ENCODE assay signal across 9 mouse cellular contexts in the genomic region with DNA sequence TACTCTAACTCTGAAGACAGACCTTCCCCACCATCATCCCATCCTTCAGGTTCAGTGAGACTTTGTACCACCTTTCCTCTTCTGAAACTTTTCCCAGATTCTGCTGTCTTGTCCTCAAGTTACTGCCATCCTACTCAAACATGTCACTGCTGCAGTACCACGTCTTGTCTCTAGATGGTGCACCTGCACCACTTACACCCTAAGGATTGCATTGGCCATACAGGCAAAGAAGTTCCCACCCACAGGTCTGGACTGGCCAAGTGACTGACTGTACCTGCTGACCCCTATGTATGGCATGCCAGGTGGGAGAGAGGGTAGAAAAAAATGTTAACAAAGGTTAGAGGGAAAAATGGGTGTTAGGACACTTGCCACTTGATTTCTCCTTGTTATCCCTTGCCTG. TPM values are rescaled to one million over a fixed set of nuclear protein-coding genes. Genes with fewer than 3 reads are reported as not detected.
A peak's percentile ranks its signal among the peaks of the same experiment; 100 is the strongest.
DNase-seq lines count a peak whose midpoint lies in the region; ATAC-seq and TF ChIP-seq lines count a peak whose summit lies in the region.
"Had no signal": no experiment of that assay in that cellular context is flagged by ENCODE, and none has a peak within 500 bp of the region (broad histone marks: within the 10 kb centered on the region; RNA-seq: fewer than 3 reads in every experiment).

No protein-coding gene starts in this region.

- H3K9me3 ChIP-seq in liver, embryonic 14.5 days (ENCODE audit: control insufficient read depth, low read length) = no peaks in the 10 kb centered on the region
- no peaks in the 10 kb centered on the region for H3K9me3 ChIP-seq in neural tube, embryonic 13.5 days
- H3K9me3 ChIP-seq in stomach, postnatal 0 days (ENCODE audit: control insufficient read depth, low read length) = no peaks in the 10 kb centered on the region

- H3K9ac ChIP-seq in liver, embryonic 14.5 days (replicated peaks) = no peak overlapping the region
- no peak overlapping the region for H3K9ac ChIP-seq in neural tube, embryonic 13.5 days
- H3K9ac ChIP-seq in stomach, postnatal 0 days (ENCODE audit: low read length) = no peak overlapping the region

- no peak overlapping the region for H3K4me2 ChIP-seq in liver, embryonic 14.5 days (ENCODE audit: low read depth)
- H3K4me2 ChIP-seq in neural tube, embryonic 13.5 days = no peak overlapping the region
- H3K4me2 ChIP-seq in stomach, postnatal 0 days (replicated peaks; ENCODE audit: low read depth) = no peak overlapping the region

- WGBS in liver, embryonic 14.5 days (ENCODE audit: insufficient replicate concordance) = 0% methylated on average over 1 of the region's 1 CpGs
- WGBS in neural tube, embryonic 13.5 days = 0% methylated on average over 1 of the region's 1 CpGs
- WGBS in stomach, postnatal 0 days = 3% methylated on average over 1 of the region's 1 CpGs

- DNase-seq in brain, embryonic 14.5 days (ENCODE audit: low read depth) = peak; percentile 87
- peak; percentile 74 for DNase-seq in fibroblast of lung, adult 2 months (ENCODE audit: low read depth)
- peak; percentile 85 to 90 for DNase-seq in heart, postnatal 10 days
- peak; percentile 84 to 90 for DNase-seq in kidney, postnatal 36 days
- peak; percentile 49 to 63 (median 55) for DNase-seq in liver, embryonic 14.5 days (ENCODE audit: low read depth in 3 of 3, low spot score in 3 of 3)
- DNase-seq in stomach, postnatal 0 days (ENCODE audit: low spot score) = peak; percentile 84

- peaks cover 0 to 7% of the 10 kb centered on the region in 2 experiments; a peak in 1 of 4 replicates for H3K4me1 ChIP-seq in liver, embryonic 14.5 days (replicated peaks; ENCODE audit: control insufficient read depth in 2 of 2, insufficient read depth in 2 of 2, low read length in 1 of 2)
- no peaks in the 10 kb centered on the region for H3K4me1 ChIP-seq in neural tube, embryonic 13.5 days (replicated peaks)
- H3K4me1 ChIP-seq in stomach, postnatal 0 days (replicated peaks; ENCODE audit: control insufficient read depth, insufficient read depth) = no peaks in the 10 kb centered on the region

- TF ChIP-seq EP300 in liver, embryonic 14.5 days (IDR thresholded peaks at IDR 0.05; ENCODE audit: low read depth) = no peak
- TF ChIP-seq EP300 in stomach, postnatal 0 days (optimal IDR thresholded peaks at IDR 0.05) = no peak

- TF ChIP-seq CTCF in brain, embryonic 14.5 days (IDR thresholded peaks at IDR 0.05; ENCODE audit: borderline replicate concordance, extremely low read depth, insufficient read depth, insufficient read length) = peak; percentile 91
- TF ChIP-seq CTCF in liver, embryonic 14.5 days (IDR thresholded peaks at IDR 0.05; ENCODE audit: low read depth) = peak; percentile 96
- TF ChIP-seq CTCF in stomach, postnatal 0 days (IDR thresholded peaks at IDR 0.05; ENCODE audit: low read depth) = peak; percentile 99

- intact Hi-C loops in heart, postnatal 10 days (cut with DNase I) = loop anchor here (2.0 kb wide), 1 partner anchor 143 kb away; no protein-coding TSS in a partner anchor

- ATAC-seq in CD4-positive, CD25-positive, alpha-beta regulatory T cell, adult 4 months = peak; percentile 66
- peak; percentile 27; the same call in 1 of the 2 replicates for ATAC-seq in liver, embryonic 14.5 days (ENCODE audit: insufficient read depth)
- ATAC-seq in neural tube, embryonic 13.5 days (ENCODE audit: low read depth) = peak; percentile 68; the same call in 1 of the 2 replicates
- ATAC-seq in stomach, postnatal 0 days (ENCODE audit: low FRiP score, low TSS enrichment) = peak; percentile 70; the same call in 1 of the 2 replicates

- no peak overlapping the region for H3K4me3 ChIP-seq in liver, embryonic 14.5 days (ENCODE audit: insufficient read depth in 1 of 2, low read depth in 2 of 2, low read length in 2 of 2)
- H3K4me3 ChIP-seq in neural tube, embryonic 13.5 days = no peak overlapping the region
- no peak overlapping the region for H3K4me3 ChIP-seq in stomach, postnatal 0 days (ENCODE audit: low read depth, low read length)
- H3K4me3 ChIP-seq: erythroblast, embryonic 14.5 days had no signal

- TF ChIP-seq POLR2A in brain, embryonic 14.5 days (IDR thresholded peaks at IDR 0.05; ENCODE audit: borderline replicate concordance, extremely low read depth, insufficient read depth, insufficient read length, poor library complexity, severe bottlenecking) = no peak

- no peaks in the 10 kb centered on the region for H3K27me3 ChIP-seq in liver, embryonic 14.5 days (ENCODE audit: control insufficient read depth, insufficient read depth, low read length)
- H3K27me3 ChIP-seq in neural tube, embryonic 13.5 days = no peaks in the 10 kb centered on the region
- H3K27me3 ChIP-seq in stomach, postnatal 0 days (ENCODE audit: control insufficient read depth, insufficient read depth, low read length) = no peaks in the 10 kb centered on the region

- H3K36me3 ChIP-seq in liver, embryonic 14.5 days (replicated peaks; ENCODE audit: control insufficient read depth, insufficient read depth, low read depth) = no peaks in the 10 kb centered on the region
- peaks cover 62% of the 10 kb centered on the region for H3K36me3 ChIP-seq in neural tube, embryonic 13.5 days
- peaks cover 27% of the 10 kb centered on the region for H3K36me3 ChIP-seq in stomach, postnatal 0 days (ENCODE audit: control insufficient read depth, insufficient read depth, low read length)

- no peak overlapping the region for H3K27ac ChIP-seq in liver, embryonic 14.5 days
- H3K27ac ChIP-seq in neural tube, embryonic 13.5 days (replicated peaks) = no peak overlapping the region
- H3K27ac ChIP-seq in stomach, postnatal 0 days (replicated peaks) = no peak overlapping the region

RNA-seq across cellular contexts. Expression of a gene that starts 10.2 kb away (rescaled TPM):
- polyA plus RNA-seq in CD4-positive, CD25-positive, alpha-beta regulatory T cell, adult 4 months (2017; shearing (Covaris generic)) = 10 to 100 TPM; 40.7 to 62.0 TPM
- 50.2 and 53.1 TPM in 2 replicates for polyA plus RNA-seq in brain, embryonic 14.5 days (2012; rRNA removed)
- 10 to 100 TPM; 35.4 to 37.4 TPM for total RNA-seq in heart, postnatal 10 days (2021)
- 9.4 and 11.3 TPM in 2 replicates for polyA plus RNA-seq in liver, embryonic 14.5 days (2012; rRNA removed)
- 11.5 and 12.1 TPM in 2 replicates for polyA plus RNA-seq in liver, embryonic 14.5 days (2014; fragmentation: Nextera tagmentation; extraction: Ambion mirVana)
- 52.6 and 57.4 TPM in 2 replicates for polyA plus RNA-seq in neural tube, embryonic 13.5 days (2015; fragmentation: Nextera tagmentation; extraction: Ambion mirVana)
- polyA plus RNA-seq in stomach, postnatal 0 days (2015; fragmentation: Nextera tagmentation; extraction: Ambion mirVana) = 79.7 and 87.8 TPM in 2 replicates

RNA-seq across cellular contexts. Expression of a gene that starts 19.6 kb away (rescaled TPM):
- not detected for polyA plus RNA-seq in CD4-positive, CD25-positive, alpha-beta regulatory T cell, adult 4 months (2017; shearing (Covaris generic))
- polyA plus RNA-seq in brain, embryonic 14.5 days (2012; rRNA removed) = 11.8 and 13.3 TPM in 2 replicates
- total RNA-seq in heart, postnatal 10 days (2021) = not detected
- 0.02 TPM in 1 of 2 replicates, not detected in the other for polyA plus RNA-seq in liver, embryonic 14.5 days (2012; rRNA removed)
- polyA plus RNA-seq in liver, embryonic 14.5 days (2014; fragmentation: Nextera tagmentation; extraction: Ambion mirVana) = not detected in 2 replicates
- polyA plus RNA-seq in neural tube, embryonic 13.5 days (2015; fragmentation: Nextera tagmentation; extraction: Ambion mirVana) = 3.5 and 4.2 TPM in 2 replicates
- 0.11 TPM in 1 of 2 replicates, not detected in the other for polyA plus RNA-seq in stomach, postnatal 0 days (2015; fragmentation: Nextera tagmentation; extraction: Ambion mirVana)
- polyA plus RNA-seq: erythroblast, embryonic 14.5 days had no signal

RNA-seq across cellular contexts. Expression of a gene that starts 49.1 kb away (rescaled TPM):
- not detected for polyA plus RNA-seq in CD4-positive, CD25-positive, alpha-beta regulatory T cell, adult 4 months (2017; shearing (Covaris generic))
- polyA plus RNA-seq in brain, embryonic 14.5 days (2012; rRNA removed) = not detected in 2 replicates
- total RNA-seq in heart, postnatal 10 days (2021) = not detected
- polyA plus RNA-seq in liver, embryonic 14.5 days (2012; rRNA removed) = not detected in 2 replicates
- polyA plus RNA-seq in liver, embryonic 14.5 days (2014; fragmentation: Nextera tagmentation; extraction: Ambion mirVana) = not detected in 2 replicates
- polyA plus RNA-seq in neural tube, embryonic 13.5 days (2015; fragmentation: Nextera tagmentation; extraction: Ambion mirVana) = not detected in 2 replicates
- not detected in 2 replicates for polyA plus RNA-seq in stomach, postnatal 0 days (2015; fragmentation: Nextera tagmentation; extraction: Ambion mirVana)
- polyA plus RNA-seq: erythroblast, embryonic 14.5 days had no signal
